Mouse (Mus musculus) right cerebral cortex, adult 2 months (tissue): ENCODE measurements at regions not wholly inside any gene's neighbourhood (a gene's known extent, or its start where the extent isn't known, plus 50 kb on each side); places are given as distances from the start of the nearest gene placed in this dataset.
A peak's percentile ranks its signal among the peaks of the same experiment; 100 is the strongest.

Source experiments
- DNase-seq, 2 experiments: peaks; one replicate each; pipeline ENCODE4 v3.0.0; 2021 to 2022; ENCODE audit warnings: low spot score in 2 of 2

DNA sequence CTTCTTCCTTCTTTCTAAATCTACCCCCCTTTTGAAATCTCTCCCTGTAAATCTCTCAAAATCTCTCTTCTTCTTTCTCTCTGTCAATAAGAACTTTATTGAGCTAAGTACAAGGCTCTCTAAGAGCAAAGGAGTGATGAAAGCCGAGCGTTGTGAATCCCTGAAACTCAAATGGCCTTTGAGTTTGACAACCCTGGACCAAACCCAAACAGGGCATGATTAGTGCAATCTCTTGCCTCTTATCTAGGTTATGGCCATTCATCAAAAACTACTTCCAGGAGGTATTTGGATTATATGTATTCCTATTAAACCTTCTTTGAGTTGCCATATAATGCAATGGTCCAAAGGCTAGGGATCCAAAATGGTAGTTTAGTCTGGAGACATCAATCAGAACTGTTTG lies 304.0 kb downstream of the Inhba start:
- DNase-seq, result no peak

DNA sequence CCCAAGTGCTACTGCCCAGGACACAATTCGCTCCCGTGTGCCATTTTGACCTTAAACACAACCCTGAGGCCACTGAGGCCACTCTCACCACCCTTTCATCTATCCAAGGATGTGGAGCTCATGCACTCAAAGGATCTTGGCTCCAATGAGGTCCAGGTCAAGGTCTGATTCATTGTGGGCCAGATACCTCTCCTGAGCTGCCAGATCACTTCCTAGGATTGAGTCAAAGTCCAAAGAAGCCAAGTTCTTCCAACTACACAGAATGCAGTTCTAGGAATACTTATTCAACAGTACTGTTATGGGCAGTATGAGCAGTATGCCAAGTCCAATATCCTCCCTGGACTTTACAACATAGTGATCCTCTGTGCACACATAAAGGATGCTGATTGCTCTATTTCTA lies 304.9 kb downstream of the Inhba start:
- DNase-seq, result no peak

DNA sequence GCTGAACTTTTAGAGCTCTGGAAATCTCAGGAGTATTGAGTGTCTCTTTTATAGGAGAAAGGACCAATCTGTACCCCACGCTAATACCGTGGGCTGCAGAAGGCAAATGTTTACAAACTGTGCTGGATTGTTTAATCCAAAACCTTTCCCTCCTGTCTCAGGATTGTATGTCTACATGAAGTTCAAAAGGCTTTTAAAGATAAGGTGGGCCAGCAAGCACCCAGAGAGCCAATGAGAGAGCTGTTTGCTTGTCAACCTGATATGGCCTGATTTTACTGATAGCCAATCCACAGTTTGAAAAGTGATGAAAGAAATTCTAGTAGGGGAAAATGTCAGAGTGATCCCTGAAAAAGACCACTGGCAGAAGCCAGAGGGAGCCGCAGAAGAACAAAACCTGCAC lies 305.8 kb downstream of the Inhba start:
- DNase-seq, result no peak

DNA sequence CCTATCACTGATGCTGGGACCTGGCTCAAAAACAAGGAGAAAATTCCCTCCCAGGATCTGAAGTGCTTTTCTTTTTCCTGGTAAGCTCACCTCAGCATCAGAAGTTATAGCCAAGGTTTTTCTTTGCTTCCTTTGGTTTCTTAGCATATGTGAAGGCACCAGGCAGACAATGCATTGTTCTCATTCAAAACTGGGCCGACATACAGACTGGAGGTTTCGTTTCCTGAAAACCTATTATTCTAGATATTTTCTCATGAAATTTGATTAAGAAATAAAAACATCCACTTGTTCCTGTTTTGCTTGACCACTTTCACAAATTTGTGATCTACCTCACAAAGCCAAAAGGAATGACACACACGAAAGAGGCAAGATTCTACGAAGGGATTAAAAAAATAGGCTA lies 308.7 kb downstream of the Inhba start:
- DNase-seq, result no peak

DNA sequence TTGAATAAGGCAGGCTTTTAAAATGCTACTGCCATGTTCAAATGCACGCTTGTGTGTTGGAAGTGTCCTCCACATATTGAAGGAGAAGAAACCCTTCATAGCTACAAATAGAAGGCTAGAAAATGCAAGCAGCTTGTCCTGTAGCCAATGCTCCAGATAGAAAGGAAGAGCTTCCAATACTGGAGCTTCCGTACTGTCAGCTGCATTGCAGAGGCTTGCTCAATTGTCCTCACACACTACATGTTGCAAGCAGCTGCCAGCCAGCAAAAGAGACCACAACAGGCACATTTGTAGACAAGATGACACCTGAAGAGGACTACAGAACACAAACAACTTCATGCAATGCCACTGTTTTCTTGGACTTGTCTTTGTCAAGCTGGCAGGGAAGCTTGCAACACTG lies 314.0 kb downstream of the Inhba start:
- DNase-seq, result no peak

DNA sequence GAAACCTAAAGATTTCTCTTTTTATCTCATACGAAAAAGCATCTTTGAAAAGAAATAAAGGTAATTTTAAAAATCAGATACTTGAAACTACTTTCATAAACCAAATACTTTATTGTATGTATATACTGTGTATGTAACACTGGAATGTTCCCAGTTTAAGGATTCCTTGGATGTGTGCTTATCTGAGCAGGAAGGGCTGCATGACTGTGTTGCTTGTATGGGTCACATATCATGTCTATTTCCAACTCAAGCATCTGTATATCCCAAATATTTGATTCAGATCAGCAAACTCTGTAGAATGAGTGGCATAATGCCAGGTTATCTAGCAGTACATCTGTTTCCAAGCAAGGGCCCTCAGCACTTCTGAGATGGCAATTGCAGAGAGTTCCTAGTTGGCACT lies 330.1 kb downstream of the Inhba start:
- no peak for DNase-seq

DNA sequence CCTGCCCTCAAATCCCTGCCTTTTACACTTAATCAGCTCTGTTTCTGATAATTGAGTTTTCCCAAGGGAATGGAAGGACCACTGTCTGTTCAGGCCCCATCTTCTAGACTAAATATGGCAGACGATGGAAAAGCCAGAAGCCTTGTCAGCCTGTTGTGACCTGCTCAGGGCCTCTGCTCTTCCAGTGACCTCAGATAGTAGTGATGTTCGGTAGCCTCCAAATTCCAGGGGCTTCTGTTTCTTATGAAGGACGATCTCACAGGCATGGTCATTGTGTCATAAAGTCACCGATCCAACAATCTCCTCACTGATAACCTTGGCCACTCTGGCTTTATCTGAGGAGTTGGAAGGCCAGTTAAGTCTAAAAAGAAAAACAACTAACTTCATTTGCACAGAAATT lies 330.5 kb downstream of the Inhba start:
- DNase-seq, result no peak

DNA sequence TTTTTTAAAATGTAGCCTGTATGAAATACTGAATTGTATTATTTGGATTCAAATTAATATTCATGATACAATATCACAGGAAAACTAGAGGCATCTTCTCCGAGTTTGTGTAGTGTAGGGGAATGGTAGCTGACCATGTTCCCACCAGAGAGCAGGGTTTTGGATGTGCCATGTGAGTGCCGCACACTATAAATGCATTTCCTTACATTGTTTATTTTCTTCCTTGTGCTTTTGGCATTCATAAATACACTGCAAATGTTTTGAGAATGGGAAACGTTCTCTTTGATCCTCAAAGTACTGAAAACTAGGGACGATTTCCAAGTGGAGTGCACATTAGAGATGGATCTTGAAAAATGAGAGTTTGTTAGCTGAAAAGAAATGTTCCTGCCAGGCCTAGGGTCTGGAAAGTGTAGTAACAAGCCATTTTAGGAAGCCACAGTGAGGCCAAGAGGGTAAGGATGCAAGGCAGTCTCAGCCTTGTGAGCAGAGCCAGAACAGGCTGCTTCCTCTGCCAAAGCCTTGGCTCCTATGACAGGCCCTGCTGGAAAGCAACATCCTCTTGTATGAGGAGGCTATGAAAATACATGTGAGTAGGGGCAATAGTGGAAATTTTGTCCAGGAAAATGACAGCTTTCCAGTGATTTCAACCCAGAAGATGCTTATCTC lies 331.8 kb downstream of the Inhba start:
- no peak for DNase-seq

DNA sequence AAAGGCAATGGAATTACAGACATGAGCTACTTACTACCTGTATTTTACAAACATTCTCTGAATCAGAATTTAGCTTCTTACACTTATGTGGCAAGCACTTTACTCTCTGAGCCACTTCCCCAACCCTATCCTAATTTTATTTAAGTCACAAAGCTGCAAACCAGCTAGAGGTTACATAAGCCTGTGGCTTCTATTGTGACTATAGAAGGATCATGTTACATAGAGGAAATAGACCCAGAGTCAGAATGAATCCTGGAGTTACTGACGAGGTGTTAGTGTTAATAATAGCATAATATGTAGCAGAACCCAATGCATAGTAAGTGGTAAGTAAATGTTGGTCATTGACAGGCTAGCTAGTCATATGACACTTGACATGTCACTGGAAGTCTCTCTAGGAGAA lies 337.7 kb downstream of the Inhba start:
- no peak for DNase-seq

DNA sequence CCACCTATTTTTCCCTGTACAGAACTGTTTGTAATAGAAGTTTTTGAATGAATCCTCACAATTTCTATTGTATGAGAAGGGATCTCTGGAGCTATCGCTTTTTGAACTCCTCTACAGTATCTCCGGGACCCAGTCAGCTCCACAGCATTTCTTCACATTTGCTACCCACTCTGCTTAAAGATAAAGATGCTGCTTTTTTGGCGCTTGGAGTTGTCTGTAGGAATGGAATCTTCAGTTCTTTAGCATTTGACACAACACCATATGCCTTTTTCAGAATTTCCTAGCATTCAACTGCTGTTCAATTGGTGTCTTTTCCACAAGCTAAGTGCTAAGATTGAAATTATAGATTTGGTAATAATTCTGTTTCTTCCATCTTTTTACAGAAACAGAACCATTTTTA lies 338.4 kb downstream of the Inhba start:
- no peak for DNase-seq

DNA sequence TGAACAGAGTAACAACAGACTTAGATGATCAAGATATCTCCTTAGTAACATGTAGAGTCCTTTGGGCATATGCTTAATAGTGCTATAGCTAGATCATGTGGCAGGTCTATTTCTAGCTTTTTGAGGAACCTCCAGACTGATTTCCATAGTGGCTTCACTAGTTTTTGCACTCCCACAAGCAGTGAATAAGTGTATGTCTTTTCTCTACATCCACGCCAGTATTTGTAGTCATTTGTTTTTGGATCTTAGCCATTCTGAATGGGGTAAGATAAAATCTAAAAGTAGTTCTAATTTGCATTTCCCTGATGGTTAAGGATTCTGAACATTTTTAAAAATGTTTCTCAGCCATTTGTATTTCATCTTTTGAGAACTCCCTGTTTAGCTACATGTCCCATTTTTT lies 343.7 kb downstream of the Inhba start:
- no peak for DNase-seq

DNA sequence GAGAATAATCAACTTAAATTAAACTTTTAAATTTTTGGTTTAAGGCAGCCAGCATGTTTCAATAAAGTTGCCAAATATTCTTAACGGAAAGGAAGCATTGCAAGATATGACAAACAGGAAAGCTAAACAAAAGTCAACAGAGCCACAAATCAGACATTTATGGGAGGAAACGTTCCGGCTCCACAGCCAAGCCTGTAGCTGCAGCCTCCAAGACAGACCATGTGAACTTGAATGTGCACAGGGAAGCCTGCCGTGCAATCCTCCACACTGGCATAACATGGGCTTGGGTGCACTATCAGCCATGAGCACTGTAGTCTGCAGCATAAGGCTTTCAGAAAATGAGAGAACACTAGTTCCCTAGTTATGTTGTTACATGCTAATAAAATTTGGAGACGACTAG lies 367.8 kb downstream of the Inhba start:
- DNase-seq, result no peak

DNA sequence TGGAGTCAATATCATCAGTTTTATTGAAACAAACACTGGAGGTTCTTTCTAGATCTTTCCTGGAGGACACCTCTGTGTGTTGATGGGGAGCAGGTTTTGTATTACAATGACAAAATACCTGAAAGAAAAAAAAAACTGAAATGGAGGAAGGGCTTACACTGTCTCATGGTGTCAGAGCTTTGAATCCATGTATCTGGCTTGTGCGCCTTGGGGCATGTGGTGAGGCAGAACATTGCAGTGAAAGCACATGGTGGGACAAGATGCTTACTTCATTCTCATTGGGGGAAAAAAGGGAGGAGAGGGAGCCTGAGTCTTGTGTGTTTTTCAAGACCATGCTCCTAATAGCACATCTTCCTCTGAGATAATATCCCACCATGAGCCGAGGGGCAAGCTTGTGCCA lies 368.3 kb downstream of the Inhba start:
- DNase-seq, result no peak

DNA sequence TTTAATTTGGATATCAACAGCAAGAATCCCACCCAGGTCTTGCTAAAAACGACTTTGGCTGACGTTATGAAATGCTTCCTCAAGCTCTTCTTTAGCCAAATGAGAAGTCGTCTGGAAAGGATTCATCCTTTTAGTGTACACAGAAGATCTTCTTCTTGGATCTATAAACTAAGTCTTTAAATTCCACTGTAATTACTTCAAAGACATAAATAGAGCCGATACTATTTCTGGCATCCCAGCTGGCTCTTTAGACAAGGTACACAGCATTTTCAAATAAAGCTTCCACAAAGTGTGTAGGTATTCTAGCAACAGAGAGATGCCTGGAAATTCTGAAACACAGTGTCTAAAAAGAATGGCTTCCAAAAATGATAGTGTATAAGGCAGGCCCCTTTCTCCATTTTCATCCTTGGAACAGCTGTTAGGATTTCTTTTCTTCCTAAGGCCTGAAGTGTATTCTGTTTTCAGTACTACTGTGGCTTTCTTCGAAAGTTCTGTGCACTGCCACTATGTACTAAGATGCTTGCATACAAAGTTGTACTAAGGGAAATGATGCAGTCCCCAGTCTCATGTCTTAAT lies 371.4 kb downstream of the Inhba start:
- peak; percentile 21 to 26 for DNase-seq

DNA sequence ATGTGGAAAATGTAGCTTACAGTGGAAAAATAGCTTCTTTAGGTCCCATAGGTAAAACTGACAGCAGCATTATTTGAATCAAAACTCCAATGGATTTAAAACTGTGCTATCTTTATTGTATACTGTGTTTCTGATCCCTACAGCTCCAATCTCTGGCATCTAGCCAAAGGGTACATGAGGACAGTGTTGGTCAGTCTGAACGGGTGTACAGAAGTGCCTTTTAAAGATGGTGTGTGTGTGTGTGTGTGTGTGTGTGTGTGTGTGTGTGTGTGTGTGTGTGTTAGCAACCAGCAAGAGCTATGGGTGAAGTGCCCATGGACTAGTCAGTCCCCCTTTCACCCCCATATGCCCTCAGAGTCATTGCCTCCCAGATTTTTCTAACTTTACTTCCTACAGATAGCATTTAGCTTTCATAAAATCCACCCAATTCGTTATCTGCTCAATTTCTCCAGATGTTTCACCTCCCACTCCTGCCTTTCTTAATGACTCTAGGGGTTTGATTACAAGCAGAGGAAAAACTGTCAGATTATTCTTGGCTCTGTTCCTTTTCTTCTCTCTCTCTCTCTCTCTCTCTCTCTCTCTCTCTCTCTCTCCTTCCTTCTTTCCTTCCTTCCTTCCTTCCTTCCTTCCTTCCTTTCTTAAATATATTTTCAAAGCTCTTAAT lies 404.8 kb downstream of the Inhba start:
- no peak for DNase-seq

DNA sequence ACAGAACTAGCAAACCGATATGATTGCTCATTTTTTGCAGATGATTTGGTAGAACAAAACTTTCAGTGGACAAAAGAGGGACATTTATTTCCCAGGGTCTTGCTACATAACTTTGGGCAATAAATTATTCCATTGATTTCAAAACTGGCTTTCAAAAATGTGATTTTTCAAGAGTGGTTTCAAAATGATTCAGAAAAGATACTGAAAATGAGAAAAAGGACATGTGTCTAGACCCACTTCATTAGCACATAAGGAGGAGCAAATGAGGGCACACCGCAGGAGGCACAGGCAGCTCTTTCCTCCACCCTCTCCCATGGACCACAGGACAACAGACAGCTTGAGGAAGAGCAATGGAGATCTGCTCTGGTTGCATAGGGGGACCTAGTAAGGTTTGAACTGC lies 412.5 kb downstream of the Inhba start:
- DNase-seq, result no peak

DNA sequence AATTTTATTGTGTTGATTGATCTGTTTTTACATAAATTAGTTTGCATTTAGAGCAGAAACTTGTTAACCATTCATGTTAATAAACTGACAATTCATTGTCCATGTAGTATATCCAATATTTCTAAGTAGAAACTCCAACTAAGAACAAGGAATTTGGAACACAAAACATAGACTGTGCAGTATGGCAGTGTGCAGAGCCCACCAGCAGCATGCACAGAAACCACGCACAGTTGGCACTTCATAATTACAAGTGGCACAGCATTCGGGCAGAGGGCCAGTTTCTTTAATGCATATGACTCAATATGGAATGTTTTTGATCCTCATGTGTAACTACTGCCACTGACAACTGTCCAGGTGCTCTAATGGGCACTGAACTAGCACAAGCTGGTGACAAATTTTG lies 423.8 kb downstream of the Inhba start:
- DNase-seq, result no peak

DNA sequence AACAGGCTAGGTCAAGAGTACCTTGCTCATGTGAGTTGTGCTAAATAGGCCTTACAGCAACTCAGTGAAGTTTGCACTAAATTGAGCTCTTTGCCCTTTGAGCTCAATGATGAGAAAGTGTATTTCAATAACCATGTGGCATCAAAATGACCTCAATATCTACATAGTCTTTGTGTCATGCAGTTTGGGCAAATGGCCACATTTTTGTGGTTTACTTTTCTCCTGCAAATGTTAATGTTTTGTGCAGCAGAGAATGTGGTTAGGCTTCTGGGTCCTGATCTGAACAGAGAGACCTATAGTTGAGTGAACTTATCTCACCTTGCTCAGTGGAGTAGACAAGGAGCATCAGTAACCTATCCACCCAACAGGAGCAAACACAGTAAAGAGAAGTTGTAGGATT lies 441.6 kb downstream of the Inhba start:
- no peak for DNase-seq

DNA sequence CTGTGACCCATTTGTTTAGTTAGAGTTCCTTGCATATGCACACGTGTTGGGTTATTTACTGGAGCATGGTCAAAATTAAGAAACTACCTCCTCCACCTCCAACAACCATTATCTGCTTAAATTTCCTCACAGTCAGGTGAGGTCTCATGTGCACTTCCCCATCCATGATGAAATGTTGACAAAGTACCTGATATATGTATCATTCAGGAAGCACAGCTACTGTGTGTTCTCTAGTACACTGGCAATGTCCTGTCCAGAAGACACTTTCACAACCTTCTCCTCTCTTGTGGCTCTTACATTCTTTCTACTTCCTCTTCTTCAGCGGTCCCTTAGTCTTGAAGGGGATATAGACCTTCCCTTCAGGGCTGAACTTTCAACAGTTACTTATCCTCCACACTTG lies 448.1 kb downstream of the Inhba start:
- no peak for DNase-seq

DNA sequence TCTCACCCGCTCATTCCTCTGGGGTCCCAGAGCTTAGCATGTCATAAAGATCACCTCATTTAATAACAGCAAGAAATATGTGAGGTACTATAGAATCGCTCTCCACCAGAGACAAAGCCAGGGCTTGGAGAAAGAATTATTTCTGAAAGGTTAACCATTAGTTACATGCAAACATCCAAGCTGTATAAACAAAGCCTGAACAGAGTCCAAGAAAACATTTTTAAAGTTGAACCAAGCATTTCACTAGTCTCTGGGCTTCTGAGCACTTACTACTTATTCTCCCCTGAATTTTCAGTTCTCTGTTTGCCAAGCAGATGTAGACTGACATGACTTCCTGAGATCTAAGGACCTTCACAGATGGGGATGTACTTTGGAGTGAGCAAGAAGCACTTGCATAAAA lies 450.0 kb downstream of the Inhba start:
- DNase-seq, result no peak

DNA sequence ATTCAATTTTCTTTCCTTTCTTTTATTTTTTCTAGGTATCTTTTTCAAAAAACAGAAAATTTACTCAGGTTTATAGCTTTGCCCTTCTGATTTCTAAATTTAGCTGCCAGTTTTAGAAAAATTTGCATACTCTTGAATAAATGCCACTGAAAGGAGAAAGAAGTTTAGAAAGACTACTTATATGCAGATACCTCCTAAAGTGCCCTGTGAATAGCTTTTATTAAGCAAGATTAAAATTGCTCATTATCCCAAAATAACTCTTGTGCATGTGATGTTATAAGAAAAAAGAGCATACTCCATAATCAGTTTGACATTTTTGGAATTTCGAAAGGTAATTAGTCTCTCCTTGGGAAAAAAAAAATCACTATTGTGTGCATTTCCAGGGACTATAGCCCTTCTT lies 453.2 kb downstream of the Inhba start:
- DNase-seq, result no peak

DNA sequence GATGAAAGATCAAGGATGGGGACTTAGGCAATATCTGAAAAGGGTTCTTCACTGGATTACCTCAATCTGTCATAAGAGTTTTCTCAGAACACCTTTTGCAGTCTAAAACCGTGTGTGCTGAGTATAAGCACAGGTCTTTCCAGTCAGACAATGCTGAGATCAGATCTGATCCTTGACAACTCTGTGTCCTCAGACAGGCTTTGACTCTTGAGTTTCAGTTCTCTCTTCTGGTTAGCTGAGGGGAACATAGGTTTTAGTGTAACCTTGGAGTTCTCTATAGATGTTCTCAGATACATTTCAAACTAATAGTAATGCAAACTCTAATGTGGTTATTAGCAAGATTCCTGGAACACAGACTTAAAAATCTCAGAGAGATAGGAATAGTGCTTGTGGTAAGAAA lies 453.7 kb downstream of the Inhba start:
- DNase-seq, result no peak

DNA sequence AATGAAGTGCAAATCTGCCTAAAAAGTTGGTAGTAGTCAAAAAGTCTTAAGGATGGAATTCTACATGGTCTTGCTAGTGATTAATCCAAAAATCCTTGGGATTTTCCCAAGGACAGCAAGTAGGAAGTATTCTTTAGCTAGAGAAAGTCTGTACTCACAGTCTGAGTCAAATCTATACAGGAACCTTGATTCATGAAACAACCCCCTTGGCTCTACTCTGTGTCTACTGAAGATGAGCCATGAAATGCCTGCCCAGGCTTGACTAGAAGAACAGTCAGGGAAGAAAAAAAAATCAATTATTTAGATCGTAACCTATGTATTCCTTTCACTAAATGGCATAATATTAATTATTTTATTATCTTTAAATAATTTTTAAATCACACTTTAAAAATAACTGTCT lies 454.2 kb downstream of the Inhba start:
- DNase-seq, result no peak

DNA sequence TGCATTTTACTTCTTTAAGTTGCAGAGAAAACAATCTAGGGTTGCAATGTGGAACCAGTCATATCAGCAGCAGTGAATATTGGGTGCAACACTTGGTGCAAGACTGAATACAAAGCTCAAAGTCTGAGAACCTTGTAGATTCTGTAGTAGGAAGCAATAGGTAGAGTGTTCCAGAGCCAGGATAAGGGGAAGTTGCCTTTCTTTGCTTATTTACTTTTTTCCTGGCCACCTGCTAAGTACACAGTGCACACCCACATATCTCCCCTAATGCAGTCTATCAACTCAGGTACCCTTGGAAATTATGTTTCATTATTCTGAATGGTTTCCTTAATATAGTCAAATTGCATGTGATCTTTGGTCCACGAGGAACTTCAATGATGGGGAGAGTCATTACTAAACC lies 464.9 kb downstream of the Inhba start:
- DNase-seq, result no peak
